Mouse (Mus musculus) myocyte (in vitro differentiated cells): ENCODE measurements at regions not wholly inside any gene's neighbourhood (a gene's known extent, or its start where the extent isn't known, plus 50 kb on each side); places are given as distances from the start of the nearest gene placed in this dataset.

ENCODE experiments used
- CEBPB ChIP-seq: IDR thresholded peaks from 2 replicates; pipeline ENCODE4 v1.6.1; 2011; ENCODE audit warnings: mild to moderate bottlenecking, moderate library complexity; ENCODE audit not compliant: poor library complexity, insufficient read depth, severe bottlenecking
- E2F4 ChIP-seq: IDR thresholded peaks from one replicate; pipeline ENCODE4 v1.6.1; 2011; ENCODE audit warnings: mild to moderate bottlenecking, control low read depth, moderate library complexity; ENCODE audit not compliant: insufficient read depth
- MAX ChIP-seq: IDR thresholded peaks from one replicate; pipeline ENCODE4 v1.6.1; 2011; ENCODE audit warnings: low read depth, mild to moderate bottlenecking, control low read depth
- MYOD1 ChIP-seq, 3 experiments: IDR thresholded peaks; one replicate each; pipeline ENCODE4 v1.6.1; 2011; ENCODE audit warnings: control low read depth in 2 of 3, low read depth in 2 of 3, mild to moderate bottlenecking in 2 of 3, moderate library complexity in 1 of 3; ENCODE audit not compliant: insufficient read length in 2 of 3, control insufficient read depth in 1 of 3
- MYOG ChIP-seq, 3 experiments: IDR thresholded peaks; one replicate each; pipeline ENCODE4 v1.6.1; 2011; ENCODE audit warnings: control low read depth in 2 of 3, low read depth in 2 of 3, mild to moderate bottlenecking in 2 of 3; ENCODE audit not compliant: insufficient read length in 2 of 3, control insufficient read depth in 1 of 3, insufficient read depth in 1 of 3
- POLR2A ChIP-seq: IDR thresholded peaks from one replicate; pipeline ENCODE4 v1.6.1; 2011; ENCODE audit warnings: low read depth, mild to moderate bottlenecking, control low read depth, moderate library complexity; ENCODE audit not compliant: insufficient read length
- POLR2AphosphoS2 ChIP-seq: IDR thresholded peaks from one replicate; pipeline ENCODE4 v1.6.1; 2011; ENCODE audit warnings: low read depth, control low read depth; ENCODE audit not compliant: insufficient read length
- REST ChIP-seq: IDR thresholded peaks from one replicate; pipeline ENCODE4 v1.6.1; 2011; ENCODE audit warnings: mild to moderate bottlenecking, control low read depth, moderate library complexity; ENCODE audit not compliant: insufficient read depth, insufficient read length
- SRF ChIP-seq: IDR thresholded peaks from one replicate; pipeline ENCODE4 v1.6.1; 2011; ENCODE audit warnings: low read depth; ENCODE audit not compliant: control insufficient read depth, insufficient read length
- TCF12 ChIP-seq: IDR thresholded peaks from one replicate; pipeline ENCODE4 v1.6.1; 2011; ENCODE audit warnings: mild to moderate bottlenecking, control low read depth; ENCODE audit not compliant: poor library complexity, insufficient read depth, severe bottlenecking
- TCF3 ChIP-seq: IDR thresholded peaks from one replicate; pipeline ENCODE4 v1.6.1; 2011; ENCODE audit warnings: low read depth, control low read depth; ENCODE audit not compliant: insufficient read length
- USF1 ChIP-seq: IDR thresholded peaks from one replicate; pipeline ENCODE4 v1.6.1; 2011; ENCODE audit warnings: low read depth, mild to moderate bottlenecking, control low read depth, moderate library complexity

DNA sequence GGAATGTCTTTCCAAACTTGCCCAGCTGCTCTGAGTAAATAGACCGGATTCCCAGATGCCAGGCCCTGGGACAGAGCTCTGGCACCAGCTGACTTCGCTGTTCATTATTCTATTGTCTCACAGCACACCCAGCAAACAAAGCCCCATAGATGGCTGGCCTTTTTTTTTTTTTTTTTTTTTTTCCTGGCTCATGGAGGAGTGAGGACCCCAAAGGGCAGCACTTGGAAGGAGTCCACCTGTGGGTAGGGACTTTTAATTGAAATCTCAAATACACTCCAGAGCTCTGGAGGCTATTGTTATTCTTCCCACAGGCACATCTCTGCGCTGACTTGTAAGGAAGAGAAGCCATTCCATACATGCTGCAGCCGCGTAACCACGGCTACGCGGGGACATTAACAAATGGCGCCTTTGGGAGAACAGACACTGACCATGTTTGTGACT, 64.8 kb upstream of the Tmtc2 start:
- TF ChIP-seq POLR2A = no peak
- no peak for TF ChIP-seq CEBPB
- TF ChIP-seq E2F4 = no peak
- TF ChIP-seq TCF12 = no peak
- TF ChIP-seq USF1 = no peak
- TF ChIP-seq MAX = no peak
- no peak for TF ChIP-seq MYOG (IDR thresholded peaks at IDR 0.05; ENCODE audit: control insufficient read depth in 1 of 3, insufficient read depth in 1 of 3, insufficient read length in 2 of 3, low read depth in 2 of 3)
- TF ChIP-seq MYOD1 (IDR thresholded peaks at IDR 0.05; ENCODE audit: control insufficient read depth in 1 of 3, insufficient read length in 2 of 3, low read depth in 2 of 3) = no peak
- no peak for TF ChIP-seq TCF3
- TF ChIP-seq POLR2AphosphoS2 = no peak
- no peak for TF ChIP-seq SRF
- TF ChIP-seq REST = no peak
